Mouse (Mus musculus) heart, adult 2 months (tissue): ENCODE results near the gene Kat14.

Experiments
- CTCF ChIP-seq: fragments of 200-600 bp; IDR thresholded peaks from 2 replicates; pipeline ENCODE4 v1.8.1; 2022; ENCODE audit warnings: antibody characterized with exemption, mild to moderate bottlenecking, moderate library complexity
- EP300 ChIP-seq: fragments of 200-500 bp; IDR thresholded peaks from 2 replicates; pipeline ENCODE4 v1.6.1; 2011; ENCODE audit warnings: low read depth, low read length, control low read depth; ENCODE audit not compliant: insufficient read depth
- POLR2A ChIP-seq: fragments of 200-500 bp; IDR thresholded peaks from 2 replicates; pipeline ENCODE4 v1.6.1; 2011; ENCODE audit warnings: mild to moderate bottlenecking, low read depth, low read length, control low read depth; ENCODE audit not compliant: insufficient read depth

GRCm38 (mm10) chr2:144428659-144429058 is 59.9 kb downstream of the Kat14 start:
- no peak for TF ChIP-seq CTCF
- TF ChIP-seq POLR2A: no peak
- no peak for TF ChIP-seq EP300
